ENCODE assay signal across 21 mouse cellular contexts in genomic region chr13:90191794-90192193, GRCm38 (mm10).
DNase-seq lines count a peak whose midpoint lies in the region; ATAC-seq and TF ChIP-seq lines count a peak whose summit lies in the region.
"Had no signal": no experiment of that assay in that cellular context is flagged by ENCODE, and none has a peak within 500 bp of the region (broad histone marks: within the 10 kb centered on the region; RNA-seq: fewer than 3 reads in every experiment).

No protein-coding gene starts in this region.

- peaks cover 15% of the 10 kb centered on the region for H3K4me1 ChIP-seq in forebrain, embryonic 10.5 days
- no peaks in the 10 kb centered on the region for H3K4me1 ChIP-seq in forebrain, embryonic 15.5 days
- no peaks in the 10 kb centered on the region for H3K4me1 ChIP-seq in neural tube, embryonic 15.5 days
- 0 out of 2 replicates have a peak, but pooled peaks cover 3% of the 10 kb centered on the region for H3K4me1 ChIP-seq in limb, embryonic 11.5 days (ENCODE audit: control insufficient read depth, insufficient read depth, low read length)
- no peaks in the 10 kb centered on the region for H3K4me1 ChIP-seq in thymus, adult 2 months (replicated peaks; ENCODE audit: control insufficient read depth, insufficient read depth, low read length)
- H3K4me1 ChIP-seq: liver, embryonic 13.5 days; midbrain, embryonic 15.5 days had no signal

- TF ChIP-seq POLR2A in thymus, adult 2 months (IDR thresholded peaks at IDR 0.05; ENCODE audit: control insufficient read depth, extremely low read depth, insufficient read depth, low read length, poor library complexity): no peak

- H3K4me2 ChIP-seq in forebrain, embryonic 15.5 days (replicated peaks): no peak overlapping the region
- H3K4me2 ChIP-seq in neural tube, embryonic 15.5 days: no peak overlapping the region
- no peak overlapping the region for H3K4me2 ChIP-seq in limb, embryonic 11.5 days (ENCODE audit: low read depth, severe bottlenecking)
- H3K4me2 ChIP-seq: embryonic facial prominence, embryonic 15.5 days; liver, embryonic 13.5 days; midbrain, embryonic 15.5 days had no signal

- H3K27ac ChIP-seq in forebrain, embryonic 10.5 days: no peak overlapping the region
- no peak overlapping the region for H3K27ac ChIP-seq in forebrain, embryonic 15.5 days (replicated peaks)
- H3K27ac ChIP-seq in neural tube, embryonic 15.5 days (replicated peaks): no peak overlapping the region
- H3K27ac ChIP-seq in limb, embryonic 11.5 days (replicated peaks; ENCODE audit: low read depth, low read length): no peak overlapping the region
- no peak overlapping the region for H3K27ac ChIP-seq in thymus, adult 2 months (ENCODE audit: control insufficient read depth, insufficient read depth, low read length)
- H3K27ac ChIP-seq: embryonic facial prominence, embryonic 15.5 days; heart, adult 2 months; liver, embryonic 13.5 days; midbrain, embryonic 15.5 days had no signal

- H3K9me3 ChIP-seq in forebrain, embryonic 10.5 days: no peaks in the 10 kb centered on the region
- H3K9me3 ChIP-seq in forebrain, embryonic 15.5 days: no peaks in the 10 kb centered on the region
- H3K9me3 ChIP-seq in neural tube, embryonic 15.5 days (replicated peaks): no peaks in the 10 kb centered on the region
- no peaks in the 10 kb centered on the region for H3K9me3 ChIP-seq in limb, embryonic 11.5 days (ENCODE audit: control insufficient read depth, low read length)
- H3K9me3 ChIP-seq: embryonic facial prominence, embryonic 15.5 days; liver, embryonic 13.5 days; midbrain, embryonic 15.5 days had no signal

- no peaks in the 10 kb centered on the region for H3K27me3 ChIP-seq in forebrain, embryonic 10.5 days (ENCODE audit: poor library complexity, severe bottlenecking)
- H3K27me3 ChIP-seq in forebrain, embryonic 15.5 days: no peaks in the 10 kb centered on the region
- H3K27me3 ChIP-seq in neural tube, embryonic 15.5 days (replicated peaks): no peaks in the 10 kb centered on the region
- H3K27me3 ChIP-seq in limb, embryonic 11.5 days (ENCODE audit: control insufficient read depth, insufficient read depth, low read length): no peaks in the 10 kb centered on the region
- H3K27me3 ChIP-seq in thymus, adult 2 months (ENCODE audit: control insufficient read depth, insufficient read depth, low read length): no peaks in the 10 kb centered on the region
- H3K27me3 ChIP-seq: embryonic facial prominence, embryonic 15.5 days; liver, embryonic 13.5 days; midbrain, embryonic 15.5 days had no signal

- DNase-seq in forebrain, embryonic 10.5 days (ENCODE audit: extremely low spot score, low spot score): peak; percentile 28
- peak; percentile 39 for DNase-seq in neural tube, embryonic 10.5 days (ENCODE audit: extremely low spot score, low spot score)
- peak; percentile 66 for DNase-seq in limb, embryonic 11.5 days (ENCODE audit: low spot score)
- DNase-seq in gastrocnemius, postnatal 10 days: no peak
- DNase-seq in right cerebral cortex, postnatal 14 days: no peak
- DNase-seq in thymus, adult 2 months: no peak
- DNase-seq: adrenal gland, postnatal 36 days; cerebellum, adult 11-12 months; cerebellum, postnatal 14 days; gastrocnemius, postnatal 25 days; heart, adult 2 months; kidney, adult 8-10 months; kidney, postnatal 36 days; liver, embryonic 13.5 days; retina, postnatal 1 day; thymus, postnatal 36 days had no signal

- 62% methylated on average over 6 of the region's 6 CpGs for WGBS in forebrain, embryonic 10.5 days
- 90% methylated on average over 6 of the region's 6 CpGs for WGBS in forebrain, embryonic 15.5 days
- WGBS in neural tube, embryonic 15.5 days: 87% methylated on average over 6 of the region's 6 CpGs
- WGBS in limb, embryonic 11.5 days: 18% methylated on average over 6 of the region's 6 CpGs
- 95% methylated on average over 6 of the region's 6 CpGs for WGBS in thymus, adult 2 months

- no peak for ATAC-seq in forebrain, embryonic 15.5 days (replicated peaks)
- no peak for ATAC-seq in neural tube, embryonic 15.5 days (ENCODE audit: low FRiP score)
- ATAC-seq in limb, embryonic 11.5 days (ENCODE audit: insufficient number of reproducible peaks, low FRiP score, low TSS enrichment, low read depth): no peak
- ATAC-seq: inflammation-experienced regulatory T-cells, adult 6 months; midbrain, embryonic 15.5 days had no signal

- TF ChIP-seq CTCF in thymus, adult 2 months (IDR thresholded peaks at IDR 0.05; ENCODE audit: borderline replicate concordance, control insufficient read depth, extremely low read depth, insufficient read depth, low read length, poor library complexity): no peak

- no peak overlapping the region for H3K9ac ChIP-seq in forebrain, embryonic 15.5 days (replicated peaks)
- H3K9ac ChIP-seq in neural tube, embryonic 15.5 days (replicated peaks): no peak overlapping the region
- no peak overlapping the region for H3K9ac ChIP-seq in limb, embryonic 11.5 days (ENCODE audit: low read length)
- H3K9ac ChIP-seq: embryonic facial prominence, embryonic 15.5 days; liver, embryonic 13.5 days; midbrain, embryonic 15.5 days had no signal

- no peak overlapping the region for H3K4me3 ChIP-seq in forebrain, embryonic 10.5 days
- H3K4me3 ChIP-seq in forebrain, embryonic 15.5 days: no peak overlapping the region
- H3K4me3 ChIP-seq in neural tube, embryonic 15.5 days (replicated peaks): no peak overlapping the region
- H3K4me3 ChIP-seq in limb, embryonic 11.5 days (ENCODE audit: low read depth, low read length): no peak overlapping the region
- H3K4me3 ChIP-seq in thymus, adult 2 months (ENCODE audit: control insufficient read depth, insufficient read depth, low read length): no peak overlapping the region
- H3K4me3 ChIP-seq: embryonic facial prominence, embryonic 15.5 days; heart, adult 2 months; liver, embryonic 13.5 days; midbrain, embryonic 15.5 days had no signal

- no peaks in the 10 kb centered on the region for H3K36me3 ChIP-seq in forebrain, embryonic 10.5 days (replicated peaks)
- no peaks in the 10 kb centered on the region for H3K36me3 ChIP-seq in forebrain, embryonic 15.5 days
- H3K36me3 ChIP-seq in neural tube, embryonic 15.5 days: no peaks in the 10 kb centered on the region
- H3K36me3 ChIP-seq in limb, embryonic 11.5 days (ENCODE audit: control insufficient read depth, insufficient read depth, low read length): no peaks in the 10 kb centered on the region
- no peaks in the 10 kb centered on the region for H3K36me3 ChIP-seq in thymus, adult 2 months (ENCODE audit: control insufficient read depth, insufficient read depth, low read length)
- H3K36me3 ChIP-seq: embryonic facial prominence, embryonic 15.5 days; liver, embryonic 13.5 days; midbrain, embryonic 15.5 days had no signal

Comparison
In these comparisons a context has a peak if more than half of its experiments do, and no peak if none do; other contexts are left out.
1. DNase-seq: peak in forebrain, embryonic 10.5 days (single experiment), neural tube, embryonic 10.5 days (single experiment) and limb, embryonic 11.5 days (single experiment); none in gastrocnemius, postnatal 10 days (single experiment), right cerebral cortex, postnatal 14 days (single experiment) and thymus, adult 2 months (single experiment).